In genomic region chr6:117572006-117572405, GRCm38 (mm10) we compare ENCODE assay signal across 25 mouse cellular contexts.
DNase-seq lines count a peak whose midpoint lies in the region; ATAC-seq and TF ChIP-seq lines count a peak whose summit lies in the region.
"Had no signal": no experiment of that assay in that cellular context is flagged by ENCODE, and none has a peak within 500 bp of the region (broad histone marks: within the 10 kb centered on the region; RNA-seq: fewer than 3 reads in every experiment).

No protein-coding gene starts in this region.

- no peaks in the 10 kb centered on the region for H3K4me1 ChIP-seq in forebrain, embryonic 11.5 days (replicated peaks; ENCODE audit: control insufficient read depth, insufficient read depth, low read length)
- H3K4me1 ChIP-seq in forebrain, embryonic 16.5 days (replicated peaks; ENCODE audit: control insufficient read depth, insufficient read depth, low read length) = no peaks in the 10 kb centered on the region
- peaks cover 14% of the 10 kb centered on the region for H3K4me1 ChIP-seq in lung, embryonic 14.5 days (ENCODE audit: insufficient read depth)
- H3K4me1 ChIP-seq in lung, postnatal 0 days (ENCODE audit: insufficient read depth, low read depth, low read length) = no peaks in the 10 kb centered on the region
- H3K4me1 ChIP-seq in embryonic facial prominence, embryonic 12.5 days = peaks cover 29% of the 10 kb centered on the region
- H3K4me1 ChIP-seq: forebrain, embryonic 13.5 days had no signal

- peak; percentile 20 for DNase-seq in forebrain, embryonic 11.5 days (ENCODE audit: low spot score)
- DNase-seq in lung, embryonic 14.5 days = peak; percentile 41
- no peak for DNase-seq in lung, postnatal 0 days (ENCODE audit: low spot score)
- DNase-seq in ovary, postnatal 14 days (ENCODE audit: low spot score) = no peak
- DNase-seq: adrenal gland, adult 8-10 months; adrenal gland, postnatal 25 days; cerebellum, adult 18-20 months; cerebellum, adult 9-10 months; cerebellum, postnatal 14 days; forebrain, postnatal 0 days; gastrocnemius, adult 2 months; gastrocnemius, postnatal 14 days; heart, adult 2 months had no signal

- no peak for ATAC-seq in forebrain, embryonic 11.5 days (replicated peaks; ENCODE audit: low FRiP score)
- ATAC-seq in forebrain, embryonic 16.5 days = no peak
- no peak for ATAC-seq in lung, embryonic 14.5 days (ENCODE audit: insufficient read depth)
- ATAC-seq in lung, postnatal 0 days = no peak
- ATAC-seq in embryonic facial prominence, embryonic 12.5 days (ENCODE audit: insufficient number of reproducible peaks, insufficient read depth, low FRiP score, low TSS enrichment) = no peak
- ATAC-seq: activated CD4-positive, CD25-positive, alpha-beta regulatory T cell, adult 4 months; forebrain, embryonic 13.5 days; hindbrain, postnatal 0 days; inflammation-experienced regulatory T-cells, adult 6 months; intestine, embryonic 16.5 days had no signal

- H3K9ac ChIP-seq in forebrain, embryonic 11.5 days (ENCODE audit: low read length) = no peak overlapping the region
- no peak overlapping the region for H3K9ac ChIP-seq in forebrain, embryonic 16.5 days (replicated peaks; ENCODE audit: low read depth, low read length)
- no peak overlapping the region for H3K9ac ChIP-seq in lung, embryonic 14.5 days
- H3K9ac ChIP-seq in lung, postnatal 0 days (replicated peaks; ENCODE audit: low read depth) = no peak overlapping the region
- H3K9ac ChIP-seq in embryonic facial prominence, embryonic 12.5 days = no peak overlapping the region
- H3K9ac ChIP-seq: embryonic facial prominence, embryonic 13.5 days; forebrain, embryonic 13.5 days; forebrain, postnatal 0 days; hindbrain, embryonic 13.5 days had no signal

- no peak for TF ChIP-seq EP300 in lung, postnatal 0 days (IDR thresholded peaks at IDR 0.05)

- no peaks in the 10 kb centered on the region for H3K27me3 ChIP-seq in forebrain, embryonic 11.5 days (ENCODE audit: control insufficient read depth, insufficient read depth, low read length)
- no peaks in the 10 kb centered on the region for H3K27me3 ChIP-seq in forebrain, embryonic 16.5 days (replicated peaks; ENCODE audit: control insufficient read depth, insufficient read depth, low read length)
- 0 out of 2 replicates have a peak, but pooled peaks cover 10% of the 10 kb centered on the region for H3K27me3 ChIP-seq in lung, embryonic 14.5 days (ENCODE audit: insufficient read depth, low read length)
- H3K27me3 ChIP-seq in lung, postnatal 0 days (replicated peaks; ENCODE audit: insufficient read depth, low read length) = no peaks in the 10 kb centered on the region
- no peaks in the 10 kb centered on the region for H3K27me3 ChIP-seq in embryonic facial prominence, embryonic 12.5 days
- H3K27me3 ChIP-seq: embryonic facial prominence, embryonic 13.5 days; forebrain, embryonic 13.5 days; hindbrain, embryonic 13.5 days had no signal

- no peak for TF ChIP-seq CTCF in lung, embryonic 14.5 days (IDR thresholded peaks at IDR 0.05; ENCODE audit: low read depth)
- no peak for TF ChIP-seq CTCF in lung, postnatal 0 days (IDR thresholded peaks at IDR 0.05)

- H3K9me3 ChIP-seq in forebrain, embryonic 11.5 days (ENCODE audit: control insufficient read depth, low read length) = no peaks in the 10 kb centered on the region
- no peaks in the 10 kb centered on the region for H3K9me3 ChIP-seq in forebrain, embryonic 16.5 days (ENCODE audit: control insufficient read depth, low read length)
- H3K9me3 ChIP-seq in lung, embryonic 14.5 days (ENCODE audit: low read depth, low read length) = no peaks in the 10 kb centered on the region
- no peaks in the 10 kb centered on the region for H3K9me3 ChIP-seq in lung, postnatal 0 days (ENCODE audit: low read length)
- H3K9me3 ChIP-seq in embryonic facial prominence, embryonic 12.5 days = no peaks in the 10 kb centered on the region
- H3K9me3 ChIP-seq: embryonic facial prominence, embryonic 13.5 days; forebrain, embryonic 13.5 days; hindbrain, embryonic 10.5 days; hindbrain, embryonic 13.5 days had no signal

- no peak overlapping the region for H3K27ac ChIP-seq in forebrain, embryonic 11.5 days (ENCODE audit: low read depth, low read length)
- no peak overlapping the region for H3K27ac ChIP-seq in forebrain, embryonic 16.5 days (ENCODE audit: low read length)
- no peak overlapping the region for H3K27ac ChIP-seq in lung, embryonic 14.5 days (ENCODE audit: low read depth)
- H3K27ac ChIP-seq in lung, postnatal 0 days (ENCODE audit: low read length) = no peak overlapping the region
- H3K27ac ChIP-seq in embryonic facial prominence, embryonic 12.5 days = 0 out of 2 replicates have a peak overlapping the region, but pooled peaks have one; percentile 73
- H3K27ac ChIP-seq: embryonic facial prominence, embryonic 13.5 days; forebrain, embryonic 13.5 days; hindbrain, embryonic 10.5 days; hindbrain, embryonic 13.5 days; hindbrain, postnatal 0 days had no signal

- 92% methylated on average over 14 of the region's 14 CpGs for WGBS in forebrain, embryonic 11.5 days
- WGBS in forebrain, embryonic 16.5 days = 89% methylated on average over 14 of the region's 14 CpGs
- WGBS in lung, embryonic 14.5 days = 37% methylated on average over 14 of the region's 14 CpGs
- 61% methylated on average over 14 of the region's 14 CpGs for WGBS in lung, postnatal 0 days
- 90% methylated on average over 14 of the region's 14 CpGs for WGBS in embryonic facial prominence, embryonic 12.5 days

- no peak overlapping the region for H3K4me3 ChIP-seq in forebrain, embryonic 11.5 days (ENCODE audit: low read depth, low read length)
- no peak overlapping the region for H3K4me3 ChIP-seq in forebrain, embryonic 16.5 days (replicated peaks; ENCODE audit: low read length)
- no peak overlapping the region for H3K4me3 ChIP-seq in lung, embryonic 14.5 days (ENCODE audit: low read depth, low read length)
- no peak overlapping the region for H3K4me3 ChIP-seq in lung, postnatal 0 days (ENCODE audit: low read depth, low read length)
- H3K4me3 ChIP-seq in embryonic facial prominence, embryonic 12.5 days = no peak overlapping the region
- H3K4me3 ChIP-seq: embryonic facial prominence, embryonic 13.5 days; erythroblast, embryonic 14.5 days; forebrain, embryonic 13.5 days; gastrocnemius, adult 2 months; heart, adult 2 months; hindbrain, embryonic 10.5 days; hindbrain, embryonic 13.5 days had no signal

- H3K36me3 ChIP-seq in forebrain, embryonic 11.5 days (ENCODE audit: control insufficient read depth, insufficient read depth, low read length) = no peaks in the 10 kb centered on the region
- H3K36me3 ChIP-seq in forebrain, embryonic 16.5 days (ENCODE audit: control insufficient read depth, insufficient read depth) = no peaks in the 10 kb centered on the region
- H3K36me3 ChIP-seq in lung, embryonic 14.5 days (ENCODE audit: insufficient read depth) = no peaks in the 10 kb centered on the region
- no peaks in the 10 kb centered on the region for H3K36me3 ChIP-seq in lung, postnatal 0 days (ENCODE audit: insufficient read depth, low read length)
- no peaks in the 10 kb centered on the region for H3K36me3 ChIP-seq in embryonic facial prominence, embryonic 12.5 days
- H3K36me3 ChIP-seq: embryonic facial prominence, embryonic 13.5 days; hindbrain, embryonic 10.5 days; hindbrain, embryonic 13.5 days had no signal

- H3K4me2 ChIP-seq in forebrain, embryonic 11.5 days (ENCODE audit: low read depth, low read length, severe bottlenecking) = no peak overlapping the region
- no peak overlapping the region for H3K4me2 ChIP-seq in forebrain, embryonic 16.5 days (ENCODE audit: low read length)
- H3K4me2 ChIP-seq in lung, embryonic 14.5 days = 0 out of 2 replicates have a peak overlapping the region, but pooled peaks have one; percentile 20
- no peak overlapping the region for H3K4me2 ChIP-seq in lung, postnatal 0 days (replicated peaks; ENCODE audit: low read depth, low read length)
- no peak overlapping the region for H3K4me2 ChIP-seq in embryonic facial prominence, embryonic 12.5 days (replicated peaks)
- H3K4me2 ChIP-seq: embryonic facial prominence, embryonic 13.5 days; forebrain, embryonic 13.5 days; heart, embryonic 11.5 days; hindbrain, embryonic 13.5 days had no signal

Comparison
In these comparisons a context has a peak if more than half of its experiments do, and no peak if none do; other contexts are left out.
1. DNase-seq: peak in forebrain, embryonic 11.5 days (single experiment) and lung, embryonic 14.5 days (single experiment); none in lung, postnatal 0 days (single experiment) and ovary, postnatal 14 days (single experiment).